Mouse (Mus musculus): Measurements from ENCODE around the gene Tenm2.

Gene Tenm2

DNA sequence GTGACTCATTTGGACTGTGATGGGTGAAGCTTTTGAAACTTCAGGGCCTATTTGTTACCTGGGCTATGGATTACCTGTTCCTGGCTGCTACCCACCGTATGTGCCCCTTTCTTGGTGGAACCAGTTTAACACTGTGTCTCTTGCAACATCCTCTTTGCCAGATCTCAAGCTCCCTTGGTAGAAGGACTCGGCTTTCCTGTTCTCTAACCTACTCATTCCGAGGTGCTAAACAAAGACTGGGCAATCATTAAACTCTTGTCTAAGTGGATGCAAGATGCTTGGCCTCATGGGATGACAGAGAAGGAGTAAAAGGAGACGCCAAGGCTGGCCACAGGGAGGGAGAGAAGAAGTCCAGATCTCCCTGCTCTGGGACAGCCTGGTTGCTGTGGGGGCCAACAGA lies 1198.5 kb downstream of the Tenm2 start:
- DNase-seq: no peak

- DNase-seq: peak; percentile 75 to 76
Measured at GRCm38 (mm10) chr11:36036061-36036695, 1199.6 kb downstream of the Tenm2 start.

DNA sequence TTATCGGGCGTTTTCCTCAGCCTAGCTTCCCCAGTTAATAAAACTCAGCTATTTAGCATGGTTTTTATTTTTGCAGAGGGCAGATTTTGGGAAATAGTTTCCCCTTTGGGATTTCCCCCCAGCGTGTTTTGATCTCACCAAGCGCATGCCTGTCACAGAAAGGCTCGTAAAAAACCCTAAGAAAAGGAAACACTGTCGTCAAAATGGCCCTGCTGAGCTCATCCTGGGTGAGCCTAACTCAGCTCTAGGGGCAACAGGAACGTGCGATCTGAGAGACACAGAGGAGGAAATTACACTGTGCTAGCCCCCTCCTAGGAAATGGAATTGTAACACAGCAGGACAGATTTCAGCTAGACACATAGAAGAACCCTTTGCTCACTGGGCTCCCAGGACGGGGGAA lies 1204.0 kb downstream of the Tenm2 start:
- no peak for DNase-seq

DNA sequence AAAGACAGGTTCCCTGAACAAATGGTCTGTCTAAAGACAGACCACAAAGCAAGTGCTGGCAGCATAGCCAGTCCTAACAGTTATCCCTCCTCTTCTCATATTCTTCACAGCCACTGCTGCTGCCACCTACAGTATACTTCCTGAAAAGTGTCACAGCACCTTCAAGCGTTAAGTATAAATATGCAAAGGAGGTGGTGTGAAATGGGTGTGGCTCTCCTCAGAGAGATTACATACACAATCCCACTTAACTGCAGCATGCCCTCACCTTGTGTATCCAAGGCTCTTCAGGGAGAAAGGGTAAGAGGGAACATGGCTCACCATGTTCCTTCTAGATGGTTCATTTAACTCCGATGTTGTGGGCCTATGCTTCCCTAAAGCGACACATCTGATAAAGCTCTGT lies 1215.8 kb downstream of the Tenm2 start:
- DNase-seq: no peak

- DNase-seq: no peak
Measured at GRCm38 (mm10) chr11:36013179-36013578, 1222.6 kb downstream of the Tenm2 start.

GRCm38 (mm10) chr11:36009281-36010208 lies 1226.2 kb downstream of the Tenm2 start:
- DNase-seq: no peak

DNA sequence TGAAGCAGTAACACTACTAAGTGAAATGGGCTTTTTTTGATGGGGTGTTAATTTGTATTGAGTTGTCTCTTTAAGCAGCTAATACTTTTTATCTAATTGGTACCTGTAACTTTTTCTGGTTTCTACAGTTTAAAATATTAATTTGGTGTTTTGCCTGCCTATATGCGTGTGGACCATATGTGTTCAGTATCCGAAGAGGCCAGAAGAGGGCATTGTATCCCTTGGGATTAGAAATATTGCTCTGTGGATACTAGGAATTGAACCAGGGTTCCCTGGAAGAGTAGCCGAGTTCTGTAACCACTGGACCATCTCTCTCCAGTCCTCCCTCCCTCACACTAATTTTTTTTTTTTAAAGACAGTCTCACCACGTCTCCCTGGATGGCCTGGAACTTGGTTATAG lies 1232.9 kb downstream of the Tenm2 start:
- no peak for DNase-seq

DNA sequence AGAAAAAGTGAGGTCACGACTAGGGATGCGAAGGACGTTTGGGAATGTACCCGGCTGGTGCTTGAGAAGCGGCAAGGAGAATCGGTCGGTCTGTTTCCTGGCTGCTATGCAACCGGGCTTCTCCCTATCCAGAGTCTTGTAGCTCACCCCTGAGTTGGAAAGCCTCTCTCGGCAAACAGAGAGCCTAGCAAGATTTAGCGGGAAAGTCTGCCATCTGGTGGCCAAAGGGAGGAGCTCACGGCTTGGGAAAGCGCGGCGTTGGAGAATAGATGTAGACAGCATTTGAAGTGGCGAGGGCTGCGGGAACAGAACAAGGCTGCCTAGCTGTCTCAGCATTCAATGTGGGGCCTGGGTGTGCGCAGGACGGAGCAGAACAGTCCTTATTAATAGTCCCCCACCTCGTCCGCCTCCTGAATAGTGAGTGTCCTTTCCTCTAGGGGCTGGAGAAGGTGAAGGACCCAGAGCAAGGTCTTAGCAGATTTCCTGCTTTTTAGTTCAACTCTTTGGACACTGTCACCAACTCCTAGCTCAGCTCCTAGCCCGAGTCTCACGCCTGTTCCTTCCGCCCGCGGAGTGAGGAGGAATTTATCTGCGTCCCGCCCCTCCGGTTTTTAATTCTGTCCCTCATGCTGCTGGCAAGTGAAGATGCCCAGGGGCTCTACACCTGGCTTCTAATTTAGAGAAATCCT lies 1234.3 kb downstream of the Tenm2 start:
- DNase-seq: peak; percentile 89 to 92

- DNase-seq: no peak
Measured at GRCm38 (mm10) chr11:36000585-36001281, 1235.0 kb downstream of the Tenm2 start.

GRCm38 (mm10) chr11:36000038-36000437 lies 1235.7 kb downstream of the Tenm2 start:
- DNase-seq: no peak

DNA sequence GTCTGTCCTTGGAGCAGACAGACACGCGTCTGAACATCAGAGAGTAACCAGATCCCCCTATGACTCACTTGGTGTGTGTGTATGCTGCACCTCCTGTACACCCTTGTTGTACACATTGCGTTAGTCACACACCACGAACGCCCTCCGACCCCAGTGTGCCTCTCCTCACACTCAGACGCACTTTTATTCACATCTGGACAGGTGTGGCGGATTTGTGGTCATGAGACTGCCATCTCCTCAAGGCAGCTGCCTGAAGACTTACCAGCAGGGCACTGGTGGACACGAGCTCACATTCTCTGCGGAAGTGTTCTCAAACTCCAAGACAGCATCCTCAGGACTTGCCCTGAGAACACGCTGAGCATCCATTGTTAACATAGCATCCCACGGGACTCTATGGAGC lies 1237.7 kb downstream of the Tenm2 start:
- no peak for DNase-seq

DNA sequence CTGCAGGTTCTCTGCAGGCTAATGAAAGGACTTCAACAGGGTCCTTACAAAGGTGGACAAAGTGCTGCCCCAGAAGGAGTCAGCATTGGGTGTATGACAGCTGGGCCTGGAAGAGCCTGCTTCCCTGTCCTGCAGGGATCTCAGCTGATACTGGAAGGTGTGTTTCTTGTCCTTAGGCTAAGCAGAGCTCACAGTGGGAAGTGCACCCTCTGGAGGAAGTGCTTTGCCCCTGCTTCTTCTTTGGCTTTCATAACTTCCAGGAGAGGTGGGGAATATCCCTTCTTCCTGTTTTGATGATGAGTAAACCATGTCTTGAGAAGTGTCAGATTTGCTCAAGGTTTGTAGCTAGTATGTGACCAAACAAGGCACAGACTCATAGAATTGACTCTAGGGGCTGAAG lies 1240.5 kb downstream of the Tenm2 start:
- no peak for DNase-seq

- DNase-seq: no peak
Measured at GRCm38 (mm10) chr11:35991846-35992245, 1243.9 kb downstream of the Tenm2 start.

DNA sequence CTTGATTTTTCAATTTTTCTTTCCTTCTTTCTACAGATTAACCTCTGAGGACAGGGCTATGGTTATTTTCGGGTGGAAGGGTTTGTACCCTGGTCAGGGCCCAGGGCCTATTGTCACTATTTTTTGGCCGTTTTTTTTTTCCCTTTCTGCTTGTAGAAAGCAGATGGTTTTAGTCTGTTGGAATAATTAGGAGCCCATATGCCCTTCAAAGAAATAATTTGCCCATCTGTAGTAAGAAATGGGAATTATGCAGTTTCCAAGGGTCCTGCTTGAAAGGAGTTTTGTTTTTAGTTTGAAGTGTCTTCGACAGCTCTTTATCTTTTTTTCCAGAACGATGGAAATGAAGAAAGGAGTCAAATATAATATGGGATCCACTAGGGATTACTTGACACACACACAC lies 1245.8 kb downstream of the Tenm2 start:
- DNase-seq: no peak

GRCm38 (mm10) chr11:35985841-35986393 lies 1249.8 kb downstream of the Tenm2 start:
- DNase-seq: peak; percentile 49 to 59

GRCm38 (mm10) chr11:35982734-35983133 lies 1253.0 kb downstream of the Tenm2 start:
- peak; percentile 67 to 71 for DNase-seq

GRCm38 (mm10) chr11:35980411-35980917 lies 1255.3 kb downstream of the Tenm2 start, which contains the start of gene Wwc1:
Wwc1 (minus strand) TSS chr11:35980527.
- DNase-seq: peak; percentile 45 to 66

DNA sequence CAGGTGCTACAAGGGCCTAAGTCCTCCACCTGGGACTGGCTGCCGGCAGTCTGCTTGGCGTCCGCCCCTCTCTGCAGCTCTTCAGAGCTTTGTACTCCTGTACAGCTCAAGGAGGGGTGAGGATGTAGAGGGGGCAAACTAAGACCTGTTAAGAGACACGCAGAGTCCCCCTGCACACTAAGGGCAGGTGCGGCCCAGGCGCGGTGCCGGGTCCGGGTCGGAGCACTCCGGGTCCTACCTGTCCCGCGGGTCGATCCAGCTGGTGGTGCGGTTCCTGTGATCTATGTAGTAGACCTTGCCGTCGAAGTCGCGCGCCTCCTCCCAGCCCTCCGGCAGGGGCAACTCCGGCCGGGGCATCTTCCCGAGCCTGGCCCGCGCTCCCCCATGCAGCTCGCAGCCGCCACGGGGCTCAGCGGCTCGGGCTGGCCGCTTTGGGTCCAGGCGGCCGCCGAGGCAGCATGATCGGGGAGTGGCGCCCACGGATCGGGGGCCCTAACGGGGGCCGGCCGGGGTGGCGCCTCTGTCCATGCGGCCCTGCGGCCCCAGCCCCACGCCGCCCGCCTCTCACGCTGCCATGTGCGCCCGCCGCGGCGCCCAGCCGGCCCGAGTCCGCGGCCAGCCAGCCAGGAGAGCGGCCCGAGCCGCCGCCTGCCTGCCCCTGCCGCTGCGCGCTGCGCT lies 1255.9 kb downstream of the Tenm2 start:
- peak in 1 of 2 experiments; percentile 53 for DNase-seq

- no peak for DNase-seq
Measured at GRCm38 (mm10) chr11:35979266-35979732, 1256.5 kb downstream of the Tenm2 start.

GRCm38 (mm10) chr11:35977796-35978195 lies 1258.0 kb downstream of the Tenm2 start:
- DNase-seq: no peak

DNA sequence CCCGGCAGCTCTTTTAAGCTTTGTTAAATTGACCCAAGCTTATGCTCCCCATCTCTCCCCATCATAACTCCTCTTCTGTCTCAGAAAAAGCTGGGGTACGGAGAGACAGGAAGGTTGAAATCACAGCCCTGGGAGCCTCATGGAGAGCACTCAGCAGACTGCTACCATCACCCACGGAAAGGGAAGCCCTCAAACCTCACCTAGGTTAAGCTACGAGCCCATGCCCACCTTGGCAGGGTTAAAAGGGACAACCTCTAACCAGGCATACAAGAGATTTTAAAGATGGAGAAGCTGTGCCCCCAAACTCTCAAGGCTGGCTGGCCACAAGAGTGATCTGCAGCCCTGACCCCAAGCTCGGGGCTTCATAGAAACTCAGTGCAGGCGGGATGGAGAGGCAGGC lies 1258.7 kb downstream of the Tenm2 start:
- DNase-seq: no peak

DNA sequence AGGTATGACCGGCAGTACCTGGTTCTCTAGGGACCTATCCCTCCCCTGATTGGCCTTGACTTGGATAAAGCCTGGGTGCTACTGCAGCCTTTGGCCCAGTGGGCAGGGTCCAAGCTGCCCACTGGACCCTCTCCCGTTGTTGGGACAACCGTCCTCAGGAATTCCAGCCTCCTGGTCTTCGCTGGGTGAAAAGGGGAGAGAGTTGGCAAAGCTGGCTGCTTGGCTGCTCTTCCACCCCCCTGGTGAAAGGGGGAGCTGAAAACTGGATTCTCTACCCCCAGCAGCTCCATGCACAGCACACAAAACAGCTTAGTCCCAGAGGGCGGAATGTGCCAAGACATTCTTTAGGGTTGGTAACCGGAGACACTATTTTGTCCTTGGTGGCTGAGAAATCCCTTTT lies 1259.3 kb downstream of the Tenm2 start:
- DNase-seq: peak in 1 of 2 experiments; percentile 12
